Mouse (Mus musculus): ENCODE data around the gene Leng9.

DNA sequence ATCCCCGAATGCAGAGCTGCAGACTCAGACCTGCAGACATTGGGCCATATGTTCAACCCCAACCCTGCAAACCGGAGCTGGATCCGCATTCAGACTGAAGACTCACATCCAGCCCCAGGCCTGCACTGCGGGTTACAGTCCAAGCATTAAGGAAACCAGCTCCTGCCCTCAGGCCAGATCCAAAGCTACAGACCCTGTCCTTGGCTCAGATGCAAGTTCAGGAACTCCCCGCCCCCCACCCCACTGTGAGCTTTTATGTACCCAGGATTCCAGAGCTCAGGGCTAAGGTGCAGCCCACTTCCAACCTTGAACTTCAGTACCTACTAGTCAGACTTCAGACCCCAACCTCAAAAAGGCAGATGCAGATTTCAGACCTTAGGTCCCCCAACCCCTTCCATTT lies 25.3 kb downstream of the Leng9 start:
- TF ChIP-seq POLR2A (IDR thresholded peaks at IDR 0.05; ENCODE audit: control insufficient read depth, low read depth, low read length) (no peak), CTCF (IDR thresholded peaks at IDR 0.05; ENCODE audit: control insufficient read depth, insufficient read depth, insufficient replicate concordance, low read depth, low read length) (no peak)

All from testis, adult 2 months (tissue).